Mouse (Mus musculus) G1E (cell line): ENCODE measurements at regions not wholly inside any gene's neighbourhood (a gene's known extent, or its start where the extent isn't known, plus 50 kb on each side); places are given as distances from the start of the nearest gene placed in this dataset.

Source experiments
- ATAC-seq: 2 replicates; pipeline ENCODE4 v1.8.0; 2016; ENCODE audit warnings: mild to moderate bottlenecking; ENCODE audit not compliant: insufficient number of reproducible peaks, poor library complexity, low FRiP score, severe bottlenecking; ENCODE audit errors: extremely low read depth
- DNase-seq: peaks from one replicate; pipeline ENCODE4 v3.0.0; 2012; ENCODE audit warnings: low spot score
- H3K27me3 ChIP-seq: 2 replicates; pipeline ENCODE4 v1.6.1; 2012; ENCODE audit warnings: mild to moderate bottlenecking, low read length, inconsistent platforms; ENCODE audit not compliant: insufficient read depth
- H3K36me3 ChIP-seq: replicated peaks from 2 replicates; pipeline ENCODE3; 2012; ENCODE audit warnings: mild to moderate bottlenecking, inconsistent platforms
- H3K4me1 ChIP-seq: 2 replicates; pipeline ENCODE4 v1.6.1; 2012; ENCODE audit warnings: low read depth, low read length, inconsistent platforms, mixed read lengths; ENCODE audit not compliant: insufficient read depth
- H3K4me3 ChIP-seq: 2 replicates; pipeline ENCODE4 v1.5.1; 2012; ENCODE audit warnings: low read depth, mild to moderate bottlenecking, inconsistent platforms, low read length, moderate library complexity, mixed read lengths
- H3K9me3 ChIP-seq: replicated peaks from 2 replicates; pipeline ENCODE4 v1.6.1; 2012; ENCODE audit warnings: inconsistent platforms
- CTCF ChIP-seq: IDR thresholded peaks from 2 replicates; pipeline ENCODE4 v1.5.1; 2012; ENCODE audit warnings: low read depth, low read length, inconsistent platforms, mixed read lengths
- GATA1 ChIP-seq: IDR thresholded peaks from 2 replicates; pipeline ENCODE4 v1.6.1; 2012; ENCODE audit warnings: borderline replicate concordance, low read length, inconsistent platforms, mixed read lengths
- GATA2 ChIP-seq: IDR thresholded peaks from 2 replicates; pipeline ENCODE4 v1.6.1; 2012; ENCODE audit warnings: low read depth, low read length, inconsistent platforms, borderline replicate concordance
- POLR2AphosphoS5 ChIP-seq: IDR thresholded peaks from 2 replicates; pipeline ENCODE4 v1.6.1; 2012; ENCODE audit warnings: low read depth, low read length, inconsistent platforms; ENCODE audit not compliant: insufficient replicate concordance
- TAL1 ChIP-seq: conservative IDR thresholded peaks from 2 replicates; pipeline ENCODE4 v1.6.1; 2012; ENCODE audit warnings: low read depth, low read length, inconsistent platforms, mixed read lengths

GRCm38 (mm10) chr14:24618226-24619038, 131.5 kb downstream of the Rps24 start:
- Histone ChIP-seq H3K4me3 (no peak overlapping the region), H3K36me3 (no peaks in the 10 kb centered on the region), H3K9me3 (peaks cover 37% of the 10 kb centered on the region), H3K27me3 (no peaks in the 10 kb centered on the region), H3K4me1 (no peaks in the 10 kb centered on the region)
- DNase-seq (no peak), ATAC-seq (no peak)
- no peak for TF ChIP-seq GATA1
- TF ChIP-seq CTCF, result no peak
- no peak for TF ChIP-seq POLR2AphosphoS5
- no peak for TF ChIP-seq GATA2
- TF ChIP-seq TAL1, result no peak

DNA sequence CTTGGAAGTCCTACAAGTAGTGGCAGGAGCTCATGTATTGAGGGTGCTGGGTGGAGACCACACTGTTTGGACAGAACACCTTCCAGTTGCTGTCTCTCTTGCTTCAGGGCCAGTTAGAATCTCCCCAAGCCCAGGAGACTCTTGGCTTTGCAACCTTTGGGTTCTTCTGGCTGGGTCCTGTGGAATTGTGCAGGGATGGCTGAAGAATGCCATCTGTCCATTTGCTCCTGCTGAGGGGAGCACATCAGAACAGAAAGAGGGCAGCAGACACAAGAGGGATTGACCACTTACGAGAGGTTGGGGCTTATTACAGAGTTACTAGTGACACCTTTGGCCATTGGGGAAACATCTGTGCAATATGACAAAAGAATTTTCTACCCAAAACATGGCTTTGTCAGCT, 145.1 kb downstream of the Rps24 start:
- Histone ChIP-seq H3K4me3 (no peak overlapping the region), H3K9me3 (peaks cover 12% of the 10 kb centered on the region), H3K36me3 (no peaks in the 10 kb centered on the region), H3K4me1 (no peaks in the 10 kb centered on the region), H3K27me3 (no peaks in the 10 kb centered on the region)
- ATAC-seq (no peak), DNase-seq (no peak)
- TF ChIP-seq TAL1, result no peak
- no peak for TF ChIP-seq POLR2AphosphoS5
- no peak for TF ChIP-seq GATA2
- TF ChIP-seq GATA1, result no peak
- TF ChIP-seq CTCF, result no peak

- no peak for TF ChIP-seq GATA2
- TF ChIP-seq GATA1, result no peak
- no peak for TF ChIP-seq POLR2AphosphoS5
- no peak for TF ChIP-seq CTCF
- TF ChIP-seq TAL1, result no peak
- Histone ChIP-seq H3K9me3 (peaks cover 32% of the 10 kb centered on the region), H3K36me3 (no peaks in the 10 kb centered on the region), H3K4me3 (no peak overlapping the region), H3K4me1 (no peaks in the 10 kb centered on the region), H3K27me3 (no peaks in the 10 kb centered on the region)
- DNase-seq, result no peak
- ATAC-seq, result no peak
Observed at GRCm38 (mm10) chr14:24641853-24642252, 154.9 kb downstream of the Rps24 start.

DNA sequence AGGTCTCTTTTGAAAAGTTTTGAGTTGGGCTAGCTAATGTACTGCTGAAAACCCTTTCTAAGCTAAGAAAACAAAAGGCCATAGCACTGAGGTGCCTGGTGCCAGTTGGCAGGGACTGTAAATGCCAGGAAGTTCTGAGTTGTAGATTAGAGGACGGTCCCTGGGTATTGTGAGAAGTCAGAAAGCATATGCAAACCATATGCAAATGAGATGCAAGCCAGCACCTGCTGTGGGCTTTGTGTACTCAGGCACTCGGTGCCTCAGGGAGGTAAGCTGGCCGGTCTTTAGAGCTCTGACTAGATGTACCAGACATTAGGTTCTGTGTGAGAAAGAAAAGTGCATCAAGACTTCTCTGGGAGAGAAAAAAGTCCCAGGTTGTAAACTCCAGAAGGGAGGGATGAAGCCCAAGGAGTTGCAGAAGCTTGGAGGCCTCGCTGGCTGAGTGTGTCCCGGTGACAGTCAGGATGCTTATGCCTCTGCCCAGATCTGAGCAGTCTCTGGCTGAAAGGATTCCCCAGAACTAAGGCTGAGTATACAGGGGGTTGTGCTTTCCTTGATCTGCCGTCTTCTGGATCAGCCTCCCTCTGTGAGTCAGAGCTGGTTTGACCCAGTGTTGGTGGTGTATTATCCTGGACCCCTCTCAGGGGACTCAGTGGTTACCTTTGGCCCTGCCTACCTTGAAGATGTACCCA, 157.3 kb downstream of the Rps24 start:
- Histone ChIP-seq H3K4me3 (no peak overlapping the region), H3K36me3 (no peaks in the 10 kb centered on the region), H3K4me1 (no peaks in the 10 kb centered on the region), H3K27me3 (no peaks in the 10 kb centered on the region), H3K9me3 (peaks cover 37% of the 10 kb centered on the region)
- DNase-seq (no peak), ATAC-seq (no peak)
- TF ChIP-seq CTCF (no peak), GATA1 (no peak), POLR2AphosphoS5 (no peak), GATA2 (no peak), TAL1 (no peak)

DNA sequence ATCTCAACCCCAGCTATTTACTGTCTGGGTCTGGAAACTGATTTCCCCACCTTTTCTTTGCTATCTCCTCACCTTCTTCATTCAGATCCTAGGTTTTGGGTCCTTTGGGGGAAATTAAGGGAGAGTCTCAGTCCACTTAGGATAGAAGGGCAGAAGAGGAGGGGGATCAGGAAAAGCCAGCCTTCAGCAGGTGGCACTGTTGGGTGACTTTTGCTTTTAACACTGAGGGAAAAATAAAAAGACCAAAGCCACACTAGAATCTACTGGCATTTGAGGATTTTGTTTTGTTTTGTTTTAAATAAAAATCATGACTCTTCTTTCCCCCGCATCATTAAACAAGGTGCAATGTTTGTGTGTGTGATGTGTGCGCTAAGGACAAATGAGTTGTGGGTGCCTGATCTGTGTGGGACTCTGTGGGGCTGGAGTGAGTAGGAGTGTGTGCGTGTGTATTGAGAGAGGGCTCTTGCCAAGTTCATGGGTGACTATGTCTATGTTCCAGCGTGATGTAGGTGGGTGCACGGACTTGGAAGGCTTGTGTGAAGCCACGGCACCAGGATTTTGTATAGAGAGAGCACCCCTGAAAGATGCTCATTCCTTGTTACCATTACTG, 159.4 kb downstream of the Rps24 start:
- H3K27me3 ChIP-seq, result no peaks in the 10 kb centered on the region

GRCm38 (mm10) chr14:24647722-24648121, 160.8 kb downstream of the Rps24 start:
- no peak for ATAC-seq
- Histone ChIP-seq H3K27me3 (no peaks in the 10 kb centered on the region), H3K9me3 (peaks cover 43% of the 10 kb centered on the region), H3K4me1 (no peaks in the 10 kb centered on the region), H3K4me3 (no peak overlapping the region), H3K36me3 (no peaks in the 10 kb centered on the region)
- no peak for DNase-seq
- TF ChIP-seq POLR2AphosphoS5 (no peak), CTCF (no peak), TAL1 (no peak), GATA2 (no peak), GATA1 (no peak)

More for the DNA sequence above, 159.4 kb downstream of the Rps24 start:
- no peak for DNase-seq
- Histone ChIP-seq H3K4me1 (no peaks in the 10 kb centered on the region), H3K4me3 (no peak overlapping the region), H3K9me3 (peaks cover 46% of the 10 kb centered on the region), H3K36me3 (no peaks in the 10 kb centered on the region)
- ATAC-seq, result no peak
- no peak for TF ChIP-seq POLR2AphosphoS5
- no peak for TF ChIP-seq CTCF
- no peak for TF ChIP-seq TAL1
- no peak for TF ChIP-seq GATA2
- no peak for TF ChIP-seq GATA1
